Mouse (Mus musculus) neural tube, embryonic 13.5 days (tissue): Measurements from ENCODE around the gene Slc22a3. TPM values are rescaled to one million over a fixed set of nuclear protein-coding genes. Genes with fewer than 3 reads are reported as not detected.
A peak's percentile ranks its signal among the peaks of the same experiment; 100 is the strongest.

ENCODE experiments used
- ATAC-seq: fragments of 200-750 bp; cut with Nextera tagmentation; 2 replicates; pipeline ENCODE4 v1.8.0; 2017; ENCODE audit warnings: low read depth, mild to moderate bottlenecking, moderate TSS enrichment, moderate library complexity
- H3K27ac ChIP-seq: fragments of 300-500 bp; sonication (generic); replicated peaks from 2 replicates; pipeline ENCODE4 v1.5.1; 2015; ENCODE audit warnings: moderate library complexity, mild to moderate bottlenecking, inconsistent platforms
- H3K27me3 ChIP-seq: fragments of 300-500 bp; sonication (generic); 2 replicates; pipeline ENCODE4 v1.6.1; 2015; ENCODE audit warnings: mild to moderate bottlenecking, inconsistent platforms
- H3K36me3 ChIP-seq: fragments of 300-500 bp; sonication (generic); 2 replicates; pipeline ENCODE4 v1.6.1; 2015; ENCODE audit warnings: mild to moderate bottlenecking, inconsistent platforms
- H3K4me1 ChIP-seq: fragments of 300-500 bp; sonication (generic); replicated peaks from 2 replicates; pipeline ENCODE4 v1.6.1; 2015; ENCODE audit warnings: inconsistent platforms
- H3K4me2 ChIP-seq: fragments of 300-500 bp; sonication (generic); 2 replicates; pipeline ENCODE4 v1.6.1; 2015; ENCODE audit warnings: inconsistent platforms, mild to moderate bottlenecking, moderate library complexity
- H3K4me3 ChIP-seq: fragments of 300-500 bp; sonication (generic); 2 replicates; pipeline ENCODE4 v1.5.1; 2015; ENCODE audit warnings: mild to moderate bottlenecking, inconsistent platforms
- H3K9ac ChIP-seq: fragments of 300-500 bp; sonication (generic); 2 replicates; pipeline ENCODE4 v1.6.1; 2015; ENCODE audit warnings: moderate library complexity, mild to moderate bottlenecking, inconsistent platforms
- H3K9me3 ChIP-seq: fragments of 300-500 bp; sonication (generic); 2 replicates; pipeline ENCODE4 v1.6.1; 2016; ENCODE audit warnings: inconsistent platforms
- WGBS: fragments of 180-500 bp; shearing (Covaris S2); methylation state at CpG from one replicate; pipeline ENCODE4 v1.1.7; 2015; 5-methylcytosine and 5-hydroxymethylcytosine counted together
- polyA plus RNA-seq: library from polyadenylated mRNA; unstranded; fragments of >200 nt; fragmentation: Nextera tagmentation; extraction: Ambion mirVana; gene quantifications from 2 replicates; pipeline ENCODE4 v1.2.1, GENCODE M21; 2015

Slc22a3 gene
- polyA plus RNA-seq, 1 experiment from 2014 or later, result 0.78 TPM

DNA sequence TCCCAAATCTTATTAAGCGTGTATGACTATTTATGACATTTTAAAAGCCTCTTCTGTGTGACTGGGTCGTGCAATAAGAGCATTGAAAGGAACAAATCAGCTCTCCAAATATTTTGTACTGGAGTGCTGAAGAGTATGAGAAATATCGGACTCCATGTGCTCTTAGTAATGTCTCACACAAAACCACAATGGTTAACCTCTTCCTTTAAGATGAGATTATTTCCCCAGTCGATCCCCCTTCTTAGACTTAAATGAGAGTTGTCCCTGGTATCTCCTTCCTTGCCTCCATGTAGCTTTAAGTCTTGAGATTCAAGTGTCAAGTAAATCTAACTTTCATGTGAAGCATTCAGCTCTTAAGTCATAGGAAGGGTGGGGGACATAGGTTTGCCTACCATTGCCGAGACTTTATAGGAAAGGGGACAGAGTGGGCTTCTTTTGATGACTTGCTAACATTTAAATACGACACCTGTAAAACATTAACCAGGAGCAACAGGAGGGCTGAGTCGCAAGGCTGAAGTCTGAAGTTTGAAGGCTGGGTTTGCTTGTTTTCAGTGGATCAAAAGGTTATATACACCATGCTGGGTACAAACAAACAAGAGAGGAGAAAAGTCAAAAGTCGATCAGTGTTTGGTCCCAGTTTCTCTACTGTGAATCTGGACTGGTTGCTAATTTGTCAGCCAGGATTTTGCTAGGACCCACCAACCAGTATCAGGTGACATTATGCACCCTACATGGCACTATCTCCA, 122.3 kb downstream of the Slc22a3 start:
- Histone ChIP-seq H3K36me3 (no peaks in the 10 kb centered on the region), H3K9ac (no peak overlapping the region), H3K4me2 (no peak overlapping the region), H3K4me3 (no peak overlapping the region), H3K27ac (no peak overlapping the region), H3K27me3 (no peaks in the 10 kb centered on the region), H3K4me1 (0 out of 2 replicates have a peak, but pooled peaks cover 4% of the 10 kb centered on the region), H3K9me3 (no peaks in the 10 kb centered on the region)
- WGBS, result 58% methylated on average over 8 of the region's 8 CpGs
- no peak for ATAC-seq

- peak; percentile 88 for ATAC-seq
- 0 out of 2 replicates have a peak, but pooled peaks cover 4% of the 10 kb centered on the region for H3K4me1 ChIP-seq
- WGBS, result 40% methylated on average over 2 of the region's 2 CpGs
- no peaks in the 10 kb centered on the region for H3K27me3 ChIP-seq
- H3K9me3 ChIP-seq, result no peaks in the 10 kb centered on the region
- H3K4me2 ChIP-seq, result no peak overlapping the region
- H3K36me3 ChIP-seq, result no peaks in the 10 kb centered on the region
- no peak overlapping the region for H3K4me3 ChIP-seq
- no peak overlapping the region for H3K9ac ChIP-seq
- no peak overlapping the region for H3K27ac ChIP-seq
Measured at GRCm38 (mm10) chr17:12382531-12382930, 125.0 kb downstream of the Slc22a3 start.

DNA sequence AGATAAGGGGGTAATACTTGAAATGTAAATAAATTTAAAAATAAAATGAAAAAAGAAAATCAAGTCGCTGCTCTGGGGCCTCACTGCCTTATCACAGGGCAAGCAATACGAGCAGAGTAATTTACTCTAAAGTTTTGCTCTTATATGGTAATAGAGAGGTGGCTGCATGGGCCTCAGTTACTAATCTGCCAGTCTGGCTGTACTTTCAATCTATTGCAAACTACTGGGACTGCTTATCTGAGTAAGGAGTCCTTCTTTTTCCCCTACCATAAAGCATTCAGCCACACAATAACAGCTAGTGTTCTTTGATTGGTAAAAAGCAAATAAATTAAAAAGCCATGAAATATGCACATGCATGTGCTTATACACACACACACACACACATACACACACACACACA, 125.9 kb downstream of the Slc22a3 start:
- Histone ChIP-seq H3K4me2 (no peak overlapping the region), H3K4me3 (no peak overlapping the region), H3K9ac (no peak overlapping the region), H3K9me3 (no peaks in the 10 kb centered on the region), H3K36me3 (no peaks in the 10 kb centered on the region), H3K27ac (no peak overlapping the region), H3K27me3 (no peaks in the 10 kb centered on the region), H3K4me1 (0 out of 2 replicates have a peak, but pooled peaks cover 4% of the 10 kb centered on the region)
- ATAC-seq, result no peak
- 86% methylated on average over 2 of the region's 2 CpGs for WGBS

DNA sequence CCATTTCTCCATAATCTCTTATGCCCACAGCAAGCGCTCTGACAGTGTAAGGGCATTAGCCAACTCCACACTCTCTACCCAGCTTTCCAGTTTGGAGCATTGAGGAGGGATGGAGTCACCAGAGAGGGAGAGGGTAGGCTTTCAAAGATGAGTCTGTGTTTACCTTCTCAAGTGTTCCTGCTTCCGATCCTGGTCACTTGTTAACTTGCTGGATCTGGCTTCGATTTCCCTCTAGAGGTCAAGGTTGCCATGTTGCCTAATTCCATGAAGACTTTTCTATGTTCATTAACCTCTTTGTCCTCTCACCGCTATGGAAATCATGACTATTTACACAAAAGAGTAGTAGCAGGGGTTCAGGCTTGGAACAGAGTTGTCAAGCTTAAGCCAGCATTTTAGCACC, 127.2 kb downstream of the Slc22a3 start:
- H3K4me2 ChIP-seq, result no peak overlapping the region
- no peak overlapping the region for H3K9ac ChIP-seq
- ATAC-seq, result no peak
- H3K9me3 ChIP-seq, result no peaks in the 10 kb centered on the region
- 0 out of 2 replicates have a peak, but pooled peaks cover 4% of the 10 kb centered on the region for H3K4me1 ChIP-seq
- 93% methylated on average over 4 of the region's 4 CpGs for WGBS
- no peaks in the 10 kb centered on the region for H3K36me3 ChIP-seq
- no peaks in the 10 kb centered on the region for H3K27me3 ChIP-seq
- no peak overlapping the region for H3K27ac ChIP-seq
- H3K4me3 ChIP-seq, result no peak overlapping the region

GRCm38 (mm10) chr17:12377981-12378705, 129.4 kb downstream of the Slc22a3 start, which contains the start of gene Plg:
TSS of gene Plg (plus strand) at chr17:12378608.
- Histone ChIP-seq H3K9me3 (no peaks in the 10 kb centered on the region), H3K36me3 (no peaks in the 10 kb centered on the region), H3K9ac (no peak within 1 kb of the TSS), H3K4me2 (no peak within 1 kb of the TSS), H3K4me1 (0 out of 2 replicates have a peak, but pooled peaks cover 4% of the 10 kb centered on the region), H3K4me3 (no peak within 1 kb of the TSS), H3K27me3 (no peaks in the 10 kb centered on the region), H3K27ac (no peak within 1 kb of the TSS)
- no peak for ATAC-seq
- WGBS, result 93% methylated on average over 11 of the region's 11 CpGs

- H3K36me3 ChIP-seq, result no peaks in the 10 kb centered on the region
- no peaks in the 10 kb centered on the region for H3K9me3 ChIP-seq
- 76% methylated on average over 3 of the region's 3 CpGs for WGBS
- H3K27me3 ChIP-seq, result no peaks in the 10 kb centered on the region
- H3K4me2 ChIP-seq, result no peak overlapping the region
- ATAC-seq, result no peak
- no peak overlapping the region for H3K4me3 ChIP-seq
- H3K9ac ChIP-seq, result no peak overlapping the region
- no peak overlapping the region for H3K27ac ChIP-seq
- peaks cover 5% of the 10 kb centered on the region for H3K4me1 ChIP-seq
Measured at GRCm38 (mm10) chr17:12373601-12374144, 133.8 kb downstream of the Slc22a3 start.

GRCm38 (mm10) chr17:12372021-12372420, 135.5 kb downstream of the Slc22a3 start:
- H3K27ac ChIP-seq, result no peak overlapping the region
- H3K9ac ChIP-seq, result no peak overlapping the region
- no peaks in the 10 kb centered on the region for H3K9me3 ChIP-seq
- no peaks in the 10 kb centered on the region for H3K36me3 ChIP-seq
- peak overlapping the region; percentile 31; the same call in 1 of the 2 replicates for H3K4me2 ChIP-seq
- H3K4me3 ChIP-seq, result no peak overlapping the region
- H3K4me1 ChIP-seq, result peaks cover 5% of the 10 kb centered on the region
- no peaks in the 10 kb centered on the region for H3K27me3 ChIP-seq
- peak; percentile 36 for ATAC-seq
- WGBS, result 23% methylated on average over 4 of the region's 4 CpGs

GRCm38 (mm10) chr17:12371310-12371925, 136.1 kb downstream of the Slc22a3 start:
- ATAC-seq, result 0 out of 2 replicates have a peak, but pooled peaks have one; percentile 5
- peaks cover 5% of the 10 kb centered on the region for H3K4me1 ChIP-seq
- H3K4me2 ChIP-seq, result peak overlapping the region; percentile 31
- H3K27me3 ChIP-seq, result no peaks in the 10 kb centered on the region
- H3K27ac ChIP-seq, result no peak overlapping the region
- no peaks in the 10 kb centered on the region for H3K36me3 ChIP-seq
- H3K9me3 ChIP-seq, result no peaks in the 10 kb centered on the region
- no peak overlapping the region for H3K9ac ChIP-seq
- no peak overlapping the region for H3K4me3 ChIP-seq
- 36% methylated on average over 10 of the region's 10 CpGs for WGBS

DNA sequence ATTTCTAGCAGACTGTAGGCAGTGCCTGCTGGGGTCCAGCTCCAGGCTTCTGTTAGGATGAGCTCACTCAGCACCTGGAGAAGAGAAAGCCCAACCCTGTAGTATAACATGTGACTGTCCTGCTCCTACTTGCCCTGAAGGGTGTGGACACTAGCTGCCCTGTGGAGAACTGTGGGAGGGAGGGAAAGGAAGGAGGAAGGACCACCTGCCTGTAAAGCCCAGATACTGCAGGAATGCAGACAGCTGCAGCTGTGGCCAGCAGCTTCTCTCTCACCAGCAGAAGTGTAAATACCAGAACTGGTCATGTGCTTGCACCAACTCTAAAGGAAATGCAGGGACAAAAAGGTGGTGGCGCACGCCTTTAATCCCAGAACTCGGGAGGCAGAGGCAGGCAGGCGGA, 137.2 kb downstream of the Slc22a3 start:
- Histone ChIP-seq H3K27ac (no peak overlapping the region), H3K4me1 (peaks cover 5% of the 10 kb centered on the region), H3K4me3 (no peak overlapping the region), H3K36me3 (no peaks in the 10 kb centered on the region), H3K27me3 (no peaks in the 10 kb centered on the region), H3K9ac (no peak overlapping the region), H3K9me3 (no peaks in the 10 kb centered on the region), H3K4me2 (no peak overlapping the region)
- WGBS, result 88% methylated on average over 4 of the region's 4 CpGs
- no peak for ATAC-seq

GRCm38 (mm10) chr17:12369393-12369792, 138.1 kb downstream of the Slc22a3 start:
- no peak for ATAC-seq
- no peak overlapping the region for H3K9ac ChIP-seq
- no peak overlapping the region for H3K4me2 ChIP-seq
- 42% methylated on average over 5 of the region's 5 CpGs for WGBS
- H3K36me3 ChIP-seq, result no peaks in the 10 kb centered on the region
- H3K9me3 ChIP-seq, result no peaks in the 10 kb centered on the region
- no peak overlapping the region for H3K27ac ChIP-seq
- H3K27me3 ChIP-seq, result no peaks in the 10 kb centered on the region
- peaks cover 6% of the 10 kb centered on the region for H3K4me1 ChIP-seq
- no peak overlapping the region for H3K4me3 ChIP-seq
